Mouse (Mus musculus): Measurements from ENCODE around the gene Ahsg.
"Not testable (repeated sequence)": the region's sequence is repeated elsewhere in the genome, so short reads cannot be mapped to it uniquely, and the experiment has no call there.

Gene Ahsg

DNA sequence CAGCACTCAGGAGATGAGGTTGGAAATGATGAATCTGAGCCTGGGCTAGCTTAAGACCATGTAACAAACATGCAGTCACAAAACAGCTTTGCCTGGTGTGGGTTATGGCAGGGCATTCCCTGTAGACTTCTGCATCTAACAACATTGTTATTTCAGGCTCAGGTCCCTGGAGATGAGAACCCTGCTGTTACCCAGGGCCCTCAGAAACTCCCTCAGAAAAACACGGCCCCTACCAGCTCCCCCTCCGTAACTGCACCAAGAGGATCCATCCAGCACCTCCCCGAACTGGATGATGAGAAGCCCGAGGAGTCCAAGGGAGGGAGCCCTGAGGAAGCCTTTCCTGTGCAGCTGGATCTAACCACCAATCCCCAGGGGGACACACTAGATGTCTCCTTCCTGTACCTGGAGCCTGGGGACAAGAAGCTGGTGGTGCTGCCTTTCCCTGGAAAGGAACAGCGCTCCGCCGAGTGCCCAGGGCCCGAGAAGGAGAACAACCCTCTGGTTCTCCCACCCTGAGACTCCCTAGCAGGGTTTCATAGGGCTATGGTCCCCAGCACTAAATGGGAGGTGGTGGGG, 48.1 kb downstream of the Ahsg start:
- peak in 1 of 2 experiments; percentile 58 for DNase-seq (ENCODE audit: low spot score in 2 of 2)

DNA sequence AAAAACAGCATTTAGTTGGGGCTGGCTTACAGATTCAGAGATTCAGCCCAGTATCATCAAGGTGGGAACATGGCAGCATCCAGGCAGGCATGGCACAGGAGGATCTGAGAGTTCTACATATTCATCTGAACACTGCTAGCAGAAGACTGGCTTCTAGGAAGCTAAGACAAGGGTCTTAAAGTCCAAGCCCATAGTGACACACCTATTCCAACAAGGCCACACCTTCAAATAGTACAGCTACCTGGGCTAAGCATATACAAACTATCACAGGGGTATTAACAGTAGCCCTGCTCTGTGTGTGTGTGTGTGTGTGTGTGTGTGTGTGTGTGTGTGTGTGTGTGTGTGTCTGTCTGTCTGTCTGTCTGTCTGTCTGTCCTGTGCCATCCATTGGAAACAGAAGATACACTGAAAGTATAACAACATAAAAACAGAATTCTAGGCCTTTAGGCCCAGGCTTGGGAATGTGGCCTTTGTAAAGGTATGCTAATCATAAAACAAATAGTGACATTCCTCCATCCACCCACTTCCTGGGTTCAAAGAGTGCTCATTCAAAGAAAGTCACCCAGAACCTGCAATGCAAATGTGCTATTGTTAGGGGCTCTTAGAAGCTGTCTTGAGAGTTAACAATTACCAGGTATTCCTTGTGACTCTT, 50.9 kb downstream of the Ahsg start:
- DNase-seq (ENCODE audit: low spot score in 2 of 2), result not testable (repeated sequence)

DNA sequence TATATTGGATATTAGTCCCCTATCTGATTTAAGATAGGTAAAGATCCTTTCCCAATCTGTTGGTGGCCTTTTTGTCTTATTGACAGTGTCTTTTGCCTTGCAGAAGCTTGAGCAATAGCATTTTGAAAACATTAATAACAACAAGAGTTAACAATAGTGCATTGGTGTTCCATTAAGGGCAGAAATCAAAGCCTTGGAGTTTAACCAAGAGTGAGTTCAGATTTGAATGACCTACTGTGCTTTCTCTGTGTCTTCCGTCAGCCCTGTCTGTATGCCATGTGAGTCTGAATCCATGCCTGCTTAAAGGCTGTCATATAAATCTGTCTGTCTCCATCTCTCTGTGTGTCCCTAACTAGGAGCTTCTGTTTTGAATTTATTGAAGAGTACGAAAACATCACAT, 56.3 kb downstream of the Ahsg start:
- no peak for DNase-seq (ENCODE audit: low spot score in 2 of 2)
